Mouse (Mus musculus): ENCODE results near the gene Pck2. TPM values are rescaled to one million over a fixed set of nuclear protein-coding genes. Genes with fewer than 3 reads are reported as not detected.
A peak's percentile ranks its signal among the peaks of the same experiment; 100 is the strongest.

Pck2 gene
- polyA plus RNA-seq, 1 experiment from 2014 or later: 43.4 TPM

DNA sequence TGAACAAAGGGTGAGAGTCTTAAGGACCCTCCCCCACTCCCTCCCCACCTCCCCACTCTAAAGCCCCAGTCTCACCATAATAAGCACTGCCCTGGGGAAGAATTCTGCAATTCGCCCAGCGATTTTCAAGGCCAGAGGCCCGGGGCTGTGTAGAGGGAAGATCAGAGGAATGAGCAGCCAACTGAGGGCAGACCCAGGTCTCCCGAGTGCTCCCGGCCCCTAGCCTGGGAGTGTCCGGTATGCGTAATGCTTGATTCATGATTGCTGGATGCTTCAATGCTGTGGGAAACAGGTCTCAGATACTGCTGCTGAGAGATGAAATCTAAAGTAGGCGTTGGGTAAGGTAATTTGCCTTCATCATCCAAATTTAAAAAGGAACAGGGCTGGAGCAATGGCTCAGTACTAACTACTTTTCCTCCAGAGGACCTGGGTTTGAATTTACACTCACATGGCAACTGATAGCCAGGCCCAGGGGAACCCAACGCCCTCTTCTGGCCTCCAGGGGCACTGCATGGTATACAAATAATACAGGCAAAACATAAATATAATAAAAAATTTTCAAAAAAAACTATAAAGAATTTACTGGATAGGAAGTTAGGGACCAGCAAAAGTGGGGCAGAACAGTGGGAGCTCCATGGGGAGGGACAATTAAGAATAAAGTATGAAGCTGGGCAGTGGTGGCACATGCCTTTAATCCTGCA, 42.1 kb downstream of the Pck2 start:
- no peak overlapping the region for H3K9ac ChIP-seq (replicated peaks; ENCODE audit: low read depth, low read length)
- H3K27ac ChIP-seq (ENCODE audit: low read length): no peak overlapping the region
- ATAC-seq (ENCODE audit: insufficient number of reproducible peaks, insufficient read depth, low FRiP score, low read depth): no peak
- no peak overlapping the region for H3K4me2 ChIP-seq (replicated peaks; ENCODE audit: low read depth, low read length)
- H3K9me3 ChIP-seq (ENCODE audit: control insufficient read depth, low read depth, low read length): no peaks in the 10 kb centered on the region
- WGBS: 66% methylated on average over 9 of the region's 9 CpGs
- no peaks in the 10 kb centered on the region for H3K27me3 ChIP-seq (ENCODE audit: control insufficient read depth, insufficient read depth, low read length)
- H3K4me1 ChIP-seq (ENCODE audit: control insufficient read depth, insufficient read depth, low read length): peaks cover 4% of the 10 kb centered on the region; the same call in 1 of the 2 replicates
- no peak overlapping the region for H3K4me3 ChIP-seq (ENCODE audit: low read depth, low read length)
- peaks cover 6% of the 10 kb centered on the region; the same call in 1 of the 2 replicates for H3K36me3 ChIP-seq (ENCODE audit: control insufficient read depth, insufficient read depth, low read length)

DNA sequence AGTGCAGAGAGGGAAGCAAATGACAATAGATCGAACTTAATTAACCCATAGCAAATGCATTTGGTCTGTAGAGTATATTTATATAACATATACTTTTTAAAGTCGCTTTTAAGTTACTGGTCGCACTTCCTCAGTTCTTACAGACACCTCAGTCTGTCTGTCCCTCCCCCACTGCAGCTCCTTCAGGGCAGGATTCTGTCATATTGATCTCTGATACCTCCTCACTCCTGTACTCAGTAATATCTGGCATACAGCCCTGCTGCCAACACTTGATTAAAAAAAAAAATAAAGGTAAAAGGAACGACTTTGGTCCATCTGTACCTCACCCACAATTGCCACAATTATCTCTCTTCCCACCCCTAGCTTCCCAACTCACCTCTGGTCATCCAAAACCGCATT, 44.2 kb downstream of the Pck2 start:
- no peaks in the 10 kb centered on the region for H3K4me1 ChIP-seq (ENCODE audit: control insufficient read depth, insufficient read depth, low read length)
- peak overlapping the region; percentile 62 for H3K4me2 ChIP-seq (replicated peaks; ENCODE audit: low read depth, low read length)
- H3K9me3 ChIP-seq (ENCODE audit: control insufficient read depth, low read depth, low read length): no peaks in the 10 kb centered on the region
- H3K27me3 ChIP-seq (ENCODE audit: control insufficient read depth, insufficient read depth, low read length): no peaks in the 10 kb centered on the region
- 0 out of 2 replicates have a peak overlapping the region, but pooled peaks have one; percentile 15 for H3K9ac ChIP-seq (replicated peaks; ENCODE audit: low read depth, low read length)
- 39% methylated on average over 5 of the region's 5 CpGs for WGBS
- H3K27ac ChIP-seq (ENCODE audit: low read length): no peak overlapping the region
- H3K4me3 ChIP-seq (ENCODE audit: low read depth, low read length): peak overlapping the region; percentile 44; the same call in 1 of the 2 replicates
- no peak for ATAC-seq (ENCODE audit: insufficient number of reproducible peaks, insufficient read depth, low FRiP score, low read depth)
- peaks cover 6% of the 10 kb centered on the region; the same call in 1 of the 2 replicates for H3K36me3 ChIP-seq (ENCODE audit: control insufficient read depth, insufficient read depth, low read length)

DNA sequence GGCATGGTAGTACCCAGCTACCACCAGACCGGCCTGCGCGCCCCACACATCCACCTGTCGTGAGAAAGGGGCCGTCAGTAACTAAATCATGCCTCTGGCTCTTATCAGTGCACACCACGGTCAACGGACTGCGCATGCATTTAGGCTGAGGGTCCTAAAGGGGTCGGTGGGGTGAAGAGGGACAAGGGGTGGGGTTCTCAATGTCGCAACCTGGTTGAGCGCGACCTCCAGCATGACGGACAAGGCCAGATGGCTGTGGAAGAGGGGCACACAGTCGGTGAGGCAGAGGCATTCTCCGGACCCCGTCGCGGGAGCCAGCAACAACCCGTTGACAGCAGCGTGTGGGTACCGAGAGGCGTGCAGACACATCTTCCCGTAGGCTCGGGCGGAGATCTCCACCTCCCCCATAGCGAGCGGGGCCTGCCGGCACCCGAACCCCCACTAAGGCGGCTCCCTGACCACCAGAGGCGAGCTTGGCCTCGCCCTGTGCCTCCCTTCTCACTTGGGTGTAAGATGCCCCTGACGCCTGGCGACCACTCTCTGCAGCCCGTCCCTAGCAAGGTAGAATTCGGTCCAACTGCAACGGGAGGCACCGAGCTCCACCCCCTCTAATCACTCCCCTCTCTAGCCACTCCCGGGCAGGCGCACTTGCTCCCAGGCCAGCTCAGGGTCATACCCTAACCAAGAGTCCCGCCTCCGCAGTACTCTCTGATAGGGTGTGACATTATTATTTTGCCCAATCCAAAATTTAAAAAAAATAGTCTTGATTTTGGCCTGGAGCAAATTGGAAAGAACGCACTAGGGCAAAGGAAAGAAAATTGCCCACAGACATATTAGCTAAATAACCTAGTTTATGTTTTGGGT, 44.9 kb downstream of the Pck2 start, which contains the start of gene Emc9:
Gene Emc9, minus strand, starts transcription at position 601 of the 864 bp plus-strand sequence.
- no peaks in the 10 kb centered on the region for H3K9me3 ChIP-seq (ENCODE audit: control insufficient read depth, low read depth, low read length)
- H3K4me1 ChIP-seq (ENCODE audit: control insufficient read depth, insufficient read depth, low read length): 0 out of 2 replicates have a peak, but pooled peaks cover 1% of the 10 kb centered on the region
- peak within 1 kb of the TSS; percentile 15; the same call in 1 of the 2 replicates for H3K9ac ChIP-seq (replicated peaks; ENCODE audit: low read depth, low read length)
- H3K4me3 ChIP-seq (ENCODE audit: low read depth, low read length): peak within 1 kb of the TSS; percentile 44
- peaks cover 6% of the 10 kb centered on the region; the same call in 1 of the 2 replicates for H3K36me3 ChIP-seq (ENCODE audit: control insufficient read depth, insufficient read depth, low read length)
- peak within 1 kb of the TSS; percentile 48; the same call in 1 of the 2 replicates for H3K27ac ChIP-seq (ENCODE audit: low read length)
- 3% methylated on average over 43 of the region's 43 CpGs for WGBS
- peak; percentile 86 for ATAC-seq (ENCODE audit: insufficient number of reproducible peaks, insufficient read depth, low FRiP score, low read depth)
- H3K4me2 ChIP-seq (replicated peaks; ENCODE audit: low read depth, low read length): peak within 1 kb of the TSS; percentile 62
- no peaks in the 10 kb centered on the region for H3K27me3 ChIP-seq (ENCODE audit: control insufficient read depth, insufficient read depth, low read length)

DNA sequence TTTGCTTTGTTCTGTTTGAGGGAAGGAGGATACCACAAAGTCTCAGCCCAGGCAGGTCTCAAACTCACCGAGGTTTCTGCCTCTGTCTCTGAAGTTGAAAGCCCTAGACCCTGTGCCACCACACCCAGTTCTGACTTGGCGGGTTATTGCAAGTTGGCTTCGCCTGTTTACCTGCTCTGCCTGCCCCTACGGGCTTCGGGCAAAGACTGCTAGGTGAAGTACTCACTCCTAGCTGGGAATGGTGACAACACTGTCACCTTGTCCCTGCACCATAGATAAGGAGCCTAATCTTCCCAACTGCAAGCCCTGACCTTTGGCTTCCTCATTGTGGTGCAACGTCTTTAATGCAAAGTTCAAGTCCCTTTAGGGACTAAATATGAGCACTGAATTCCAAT, 45.5 kb downstream of the Pck2 start:
- H3K9ac ChIP-seq (replicated peaks; ENCODE audit: low read depth, low read length): no peak overlapping the region
- no peak for ATAC-seq (ENCODE audit: insufficient number of reproducible peaks, insufficient read depth, low FRiP score, low read depth)
- H3K9me3 ChIP-seq (ENCODE audit: control insufficient read depth, low read depth, low read length): no peaks in the 10 kb centered on the region
- 0 out of 2 replicates have a peak, but pooled peaks cover 5% of the 10 kb centered on the region for H3K4me1 ChIP-seq (ENCODE audit: control insufficient read depth, insufficient read depth, low read length)
- 48% methylated on average over 6 of the region's 6 CpGs for WGBS
- peak overlapping the region; percentile 44 for H3K4me3 ChIP-seq (ENCODE audit: low read depth, low read length)
- H3K27ac ChIP-seq (ENCODE audit: low read length): 0 out of 2 replicates have a peak overlapping the region, but pooled peaks have one; percentile 2
- H3K27me3 ChIP-seq (ENCODE audit: control insufficient read depth, insufficient read depth, low read length): no peaks in the 10 kb centered on the region
- H3K36me3 ChIP-seq (ENCODE audit: control insufficient read depth, insufficient read depth, low read length): peaks cover 6% of the 10 kb centered on the region; the same call in 1 of the 2 replicates
- H3K4me2 ChIP-seq (replicated peaks; ENCODE audit: low read depth, low read length): peak overlapping the region; percentile 62

DNA sequence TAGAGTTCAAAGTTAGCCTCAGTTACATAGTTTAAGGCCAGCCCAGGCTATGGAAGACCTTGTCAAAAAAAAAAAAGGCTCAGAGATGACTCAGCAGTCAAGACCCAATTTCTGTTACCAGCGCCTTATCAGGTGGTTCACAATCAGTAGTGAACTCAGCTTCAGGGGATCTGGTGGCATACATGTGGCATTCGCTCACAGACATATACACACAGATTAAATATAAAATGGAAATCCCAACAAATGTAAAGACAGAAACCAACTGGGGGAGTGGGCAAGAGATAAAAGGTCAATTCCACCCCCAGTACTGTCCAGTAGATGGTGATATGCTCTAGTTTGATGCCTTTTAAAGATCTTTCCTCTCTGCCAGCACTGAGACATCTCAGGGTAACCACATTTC, 46.1 kb downstream of the Pck2 start:
- no peak for ATAC-seq (ENCODE audit: insufficient number of reproducible peaks, insufficient read depth, low FRiP score, low read depth)
- Histone ChIP-seq H3K9ac (replicated peaks; ENCODE audit: low read depth, low read length) (no peak overlapping the region), H3K4me1 (ENCODE audit: control insufficient read depth, insufficient read depth, low read length) (0 out of 2 replicates have a peak, but pooled peaks cover 5% of the 10 kb centered on the region), H3K36me3 (ENCODE audit: control insufficient read depth, insufficient read depth, low read length) (no peaks in the 10 kb centered on the region), H3K27me3 (ENCODE audit: control insufficient read depth, insufficient read depth, low read length) (no peaks in the 10 kb centered on the region), H3K27ac (ENCODE audit: low read length) (no peak overlapping the region), H3K9me3 (ENCODE audit: control insufficient read depth, low read depth, low read length) (no peaks in the 10 kb centered on the region), H3K4me3 (ENCODE audit: low read depth, low read length) (no peak overlapping the region), H3K4me2 (replicated peaks; ENCODE audit: low read depth, low read length) (no peak overlapping the region)
- WGBS: 84% methylated on average over 2 of the region's 2 CpGs

DNA sequence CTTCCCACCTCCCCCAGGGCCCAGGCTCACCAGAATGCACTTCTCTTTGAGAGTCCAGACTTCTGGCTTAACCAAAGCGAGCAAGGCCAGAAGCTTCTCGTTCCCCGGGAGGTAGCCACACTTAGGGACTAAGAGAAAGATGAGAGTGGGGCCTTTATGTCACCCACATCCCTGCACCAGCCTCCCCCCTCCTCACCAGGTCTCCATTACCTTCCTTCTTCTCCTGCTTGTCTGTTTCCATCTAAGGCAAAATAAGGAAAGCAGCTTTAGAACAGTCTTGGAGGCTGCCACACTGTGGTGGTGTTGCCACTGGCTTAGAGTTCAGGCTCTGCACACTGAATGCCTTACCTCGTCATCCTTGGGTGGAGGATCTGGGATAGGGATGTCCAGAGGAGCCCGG, 49.2 kb downstream of the Pck2 start:
- no peak overlapping the region for H3K27ac ChIP-seq (ENCODE audit: low read length)
- H3K27me3 ChIP-seq (ENCODE audit: control insufficient read depth, insufficient read depth, low read length): no peaks in the 10 kb centered on the region
- no peak for ATAC-seq (ENCODE audit: insufficient number of reproducible peaks, insufficient read depth, low FRiP score, low read depth)
- peaks cover 18% of the 10 kb centered on the region for H3K4me1 ChIP-seq (ENCODE audit: control insufficient read depth, insufficient read depth, low read length)
- H3K36me3 ChIP-seq (ENCODE audit: control insufficient read depth, insufficient read depth, low read length): peaks cover 5% of the 10 kb centered on the region; the same call in 1 of the 2 replicates
- H3K9me3 ChIP-seq (ENCODE audit: control insufficient read depth, low read depth, low read length): no peaks in the 10 kb centered on the region
- WGBS: 93% methylated on average over 5 of the region's 5 CpGs
- no peak overlapping the region for H3K4me3 ChIP-seq (ENCODE audit: low read depth, low read length)
- H3K4me2 ChIP-seq (replicated peaks; ENCODE audit: low read depth, low read length): no peak overlapping the region
- H3K9ac ChIP-seq (replicated peaks; ENCODE audit: low read depth, low read length): no peak overlapping the region

DNA sequence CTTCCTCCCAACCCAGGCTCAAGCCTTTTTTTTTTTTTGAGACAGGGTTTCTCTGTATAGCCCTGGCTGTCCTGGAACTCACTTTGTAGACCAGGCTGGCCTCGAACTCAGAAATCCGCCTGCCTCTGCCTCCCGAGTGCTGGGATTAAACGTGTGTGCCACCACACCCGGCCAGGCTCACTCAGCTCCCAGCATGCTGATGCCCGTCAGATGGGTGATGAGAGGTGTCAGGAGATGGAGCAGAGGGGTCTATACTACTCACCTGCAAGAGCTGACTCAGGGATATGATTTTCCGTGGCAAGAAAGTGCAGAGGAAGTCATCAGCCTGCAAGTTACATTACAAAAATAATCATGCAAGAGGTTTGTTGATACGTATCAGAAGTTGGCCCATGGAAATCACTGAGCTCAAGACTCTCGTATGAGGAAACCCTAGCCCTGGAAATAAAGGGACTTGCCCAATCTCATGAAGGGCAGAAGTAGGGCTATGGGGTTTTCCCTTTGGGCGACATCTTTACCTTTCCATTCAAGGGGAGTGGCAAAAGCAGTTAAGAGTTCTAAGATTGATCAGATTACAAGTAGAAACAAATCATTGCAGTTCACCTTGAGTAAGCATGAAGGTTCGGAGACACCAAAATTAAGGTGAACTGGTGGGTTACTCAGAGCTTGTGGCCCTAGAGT, 49.8 kb downstream of the Pck2 start:
- Histone ChIP-seq H3K4me3 (ENCODE audit: low read depth, low read length) (peak overlapping the region; percentile 86), H3K27ac (ENCODE audit: low read length) (peak overlapping the region; percentile 64; the same call in 1 of the 2 replicates), H3K9me3 (ENCODE audit: control insufficient read depth, low read depth, low read length) (no peaks in the 10 kb centered on the region), H3K36me3 (ENCODE audit: control insufficient read depth, insufficient read depth, low read length) (peaks cover 8% of the 10 kb centered on the region; the same call in 1 of the 2 replicates), H3K4me2 (replicated peaks; ENCODE audit: low read depth, low read length) (peak overlapping the region; percentile 96), H3K4me1 (ENCODE audit: control insufficient read depth, insufficient read depth, low read length) (peaks cover 18% of the 10 kb centered on the region), H3K9ac (replicated peaks; ENCODE audit: low read depth, low read length) (peak overlapping the region; percentile 52), H3K27me3 (ENCODE audit: control insufficient read depth, insufficient read depth, low read length) (no peaks in the 10 kb centered on the region)
- no peak for ATAC-seq (ENCODE audit: insufficient number of reproducible peaks, insufficient read depth, low FRiP score, low read depth)
- 78% methylated on average over 11 of the region's 11 CpGs for WGBS
